Mouse (Mus musculus): ENCODE measurements around the gene Pak2.

Pak2 gene

GRCm38 (mm10) chr16:32002509-32003477 is 76.3 kb downstream of the Pak2 start, which contains the start of gene Senp5:
Senp5 (minus strand) TSS chr16:32003287.
- DNase-seq (ENCODE audit: low read depth, low spot score) = peak; percentile 98

GRCm38 (mm10) chr16:31996371-31996770 is 82.8 kb downstream of the Pak2 start:
- no peak for DNase-seq (ENCODE audit: low read depth, low spot score)

GRCm38 (mm10) chr16:31993946-31994345 is 85.2 kb downstream of the Pak2 start:
- DNase-seq (ENCODE audit: low read depth, low spot score) = no peak

GRCm38 (mm10) chr16:31993195-31993594 is 85.9 kb downstream of the Pak2 start:
- no peak for DNase-seq (ENCODE audit: low read depth, low spot score)

- DNase-seq (ENCODE audit: low read depth, low spot score) = peak; percentile 67
Measured at GRCm38 (mm10) chr16:31992039-31992438, 87.1 kb downstream of the Pak2 start.

- peak; percentile 83 for DNase-seq (ENCODE audit: low read depth, low spot score)
Measured at GRCm38 (mm10) chr16:31980946-31981345, 98.2 kb downstream of the Pak2 start.

- no peak for DNase-seq (ENCODE audit: low read depth, low spot score)
Measured at GRCm38 (mm10) chr16:31979501-31979900, 99.6 kb downstream of the Pak2 start.

GRCm38 (mm10) chr16:31975258-31975657 is 103.9 kb downstream of the Pak2 start:
- DNase-seq (ENCODE audit: low read depth, low spot score) = no peak
